Mouse (Mus musculus): Measurements from ENCODE around the gene Tceal1.

DNA sequence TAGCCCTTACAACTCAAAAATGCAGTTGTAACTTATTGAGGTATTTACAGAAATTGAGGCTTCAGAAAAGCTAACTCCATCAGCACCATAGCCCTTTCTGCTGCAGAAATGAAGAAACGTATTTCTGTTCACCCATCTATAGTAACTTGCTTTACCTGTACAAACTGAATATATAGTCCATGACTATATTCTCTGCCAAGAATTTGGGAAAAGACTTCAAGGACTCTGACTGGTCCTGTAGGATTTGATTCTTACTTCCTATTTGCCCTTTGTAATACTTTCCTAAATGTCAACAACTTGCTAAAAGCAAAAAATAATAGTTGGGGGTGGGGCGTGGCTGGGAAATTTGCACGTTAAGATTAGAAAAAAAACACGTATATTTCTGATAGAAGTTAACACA lies 24.2 kb downstream of the Tceal1 start:
- no peak for TF ChIP-seq EP300 (IDR thresholded peaks at IDR 0.05; ENCODE audit: low read depth)
- no peak for TF ChIP-seq CTCF (IDR thresholded peaks at IDR 0.05; ENCODE audit: low read depth)
